Mouse (Mus musculus) kidney, postnatal 0 days (tissue): ENCODE data around the gene Gm5148. TPM values are rescaled to one million over a fixed set of nuclear protein-coding genes. Genes with fewer than 3 reads are reported as not detected.

Experiments
- ATAC-seq: fragments of 200-750 bp; cut with Nextera tagmentation; replicated peaks from 2 replicates; pipeline ENCODE4 v1.8.0; 2017; ENCODE audit warnings: low read depth, moderate number of reproducible peaks, moderate TSS enrichment, moderate library complexity; ENCODE audit not compliant: low FRiP score
- DNase-seq: peaks from one replicate; pipeline ENCODE4 v3.0.0-alpha.2; 2016; ENCODE audit warnings: low spot score
- H3K27ac ChIP-seq: fragments of 300-500 bp; sonication (generic); 2 replicates; pipeline ENCODE4 v1.5.1; 2014; ENCODE audit warnings: mild to moderate bottlenecking
- H3K27me3 ChIP-seq: fragments of 300-500 bp; sonication (generic); 2 replicates; pipeline ENCODE4 v1.6.1; 2014; ENCODE audit warnings: low read length, mixed read lengths; ENCODE audit not compliant: insufficient read depth
- H3K36me3 ChIP-seq: fragments of 300-500 bp; sonication (generic); 2 replicates; pipeline ENCODE4 v1.6.1; 2014; ENCODE audit warnings: low read length, mixed read lengths; ENCODE audit not compliant: insufficient read depth
- H3K4me1 ChIP-seq: fragments of 300-500 bp; sonication (generic); replicated peaks from 2 replicates; pipeline ENCODE4 v1.6.1; 2014; ENCODE audit warnings: antibody characterized with exemption, low read length, mixed read lengths; ENCODE audit not compliant: insufficient read depth
- H3K4me2 ChIP-seq: fragments of 300-500 bp; sonication (generic); 2 replicates; pipeline ENCODE4 v1.6.1; 2014; ENCODE audit warnings: mild to moderate bottlenecking, low read length, moderate library complexity, mixed read lengths
- H3K4me3 ChIP-seq: fragments of 300-500 bp; sonication (generic); replicated peaks from 2 replicates; pipeline ENCODE4 v1.5.1; 2014; ENCODE audit warnings: low read depth, low read length
- H3K9ac ChIP-seq: fragments of 300-500 bp; sonication (generic); 2 replicates; pipeline ENCODE4 v1.6.1; 2014; ENCODE audit warnings: low read depth, low read length
- H3K9me3 ChIP-seq: fragments of 300-500 bp; sonication (generic); replicated peaks from 2 replicates; pipeline ENCODE4 v1.6.1; 2016; ENCODE audit warnings: low read length, inconsistent platforms, mixed read lengths
- CTCF ChIP-seq: IDR thresholded peaks from 2 replicates; pipeline ENCODE4 v1.5.1; 2016; ENCODE audit warnings: antibody characterized with exemption, low read depth, mild to moderate bottlenecking, moderate library complexity
- WGBS: fragments of 180-500 bp; shearing (Covaris S2); extraction: QIAGEN DNeasy Blood & Tissue Kit; methylation state at CpG from one replicate; pipeline ENCODE4 v1.1.7; 2014; 5-methylcytosine and 5-hydroxymethylcytosine counted together
- polyA plus RNA-seq: library from polyadenylated mRNA; unstranded; fragments of >200 nt; fragmentation: Nextera tagmentation; extraction: Ambion mirVana; gene quantifications from 2 replicates; pipeline ENCODE4 v1.2.1, GENCODE M21; 2015

The Gm5148 gene
- polyA plus RNA-seq, 1 experiment from 2014 or later = 14.4 TPM

GRCm38 (mm10) chr3:37692945-37693344, 31.3 kb downstream of the Gm5148 start:
- H3K27me3 ChIP-seq = no peaks in the 10 kb centered on the region
- DNase-seq (no peak), ATAC-seq (no peak)

GRCm38 (mm10) chr3:37687158-37687980, 36.9 kb downstream of the Gm5148 start:
- no peak overlapping the region; the same call in 1 of the 2 replicates for H3K4me3 ChIP-seq
- DNase-seq (peak; percentile 50), ATAC-seq (peak; percentile 67)
- peak overlapping the region; percentile 51 for H3K4me2 ChIP-seq
- no peak for TF ChIP-seq CTCF
- H3K27ac ChIP-seq = peak overlapping the region; percentile 52
- H3K9ac ChIP-seq = no peak overlapping the region
- no peaks in the 10 kb centered on the region for H3K27me3 ChIP-seq
- 31% methylated on average over 28 of the region's 28 CpGs for WGBS
- H3K4me1 ChIP-seq = peaks cover 14% of the 10 kb centered on the region; the same call in 1 of the 2 replicates
- no peaks in the 10 kb centered on the region for H3K36me3 ChIP-seq
- H3K9me3 ChIP-seq = no peaks in the 10 kb centered on the region

More at GRCm38 (mm10) chr3:37692945-37693344, 31.3 kb downstream of the Gm5148 start:
- Histone ChIP-seq H3K27ac (no peak overlapping the region), H3K9me3 (no peaks in the 10 kb centered on the region), H3K4me3 (no peak overlapping the region), H3K4me2 (no peak overlapping the region), H3K36me3 (no peaks in the 10 kb centered on the region), H3K4me1 (no peaks in the 10 kb centered on the region; the same call in 1 of the 2 replicates), H3K9ac (no peak overlapping the region)
- WGBS = 87% methylated on average over 4 of the region's 4 CpGs
- TF ChIP-seq CTCF = no peak

GRCm38 (mm10) chr3:37686751-37687150, 37.5 kb downstream of the Gm5148 start:
- no peak for TF ChIP-seq CTCF
- ATAC-seq = no peak
- H3K9ac ChIP-seq = no peak overlapping the region

GRCm38 (mm10) chr3:37686219-37686618, 38.1 kb downstream of the Gm5148 start:
- H3K36me3 ChIP-seq = no peaks in the 10 kb centered on the region
- peaks cover 14% of the 10 kb centered on the region; the same call in 1 of the 2 replicates for H3K4me1 ChIP-seq
- TF ChIP-seq CTCF = no peak
- WGBS = 28% methylated on average over 7 of the region's 7 CpGs
- no peak overlapping the region for H3K9ac ChIP-seq
- H3K9me3 ChIP-seq = no peaks in the 10 kb centered on the region
- DNase-seq (peak; percentile 60), ATAC-seq (no peak)
- H3K4me2 ChIP-seq = no peak overlapping the region
- no peak overlapping the region for H3K4me3 ChIP-seq
- H3K27me3 ChIP-seq = no peaks in the 10 kb centered on the region
- H3K27ac ChIP-seq = no peak overlapping the region

More at GRCm38 (mm10) chr3:37686751-37687150, 37.5 kb downstream of the Gm5148 start:
- 18% methylated on average over 6 of the region's 6 CpGs for WGBS
- peak overlapping the region; percentile 52 for H3K27ac ChIP-seq
- H3K27me3 ChIP-seq = no peaks in the 10 kb centered on the region
- H3K9me3 ChIP-seq = no peaks in the 10 kb centered on the region
- H3K36me3 ChIP-seq = no peaks in the 10 kb centered on the region
- peak; percentile 20 for DNase-seq
- H3K4me2 ChIP-seq = peak overlapping the region; percentile 51
- peaks cover 14% of the 10 kb centered on the region; the same call in 1 of the 2 replicates for H3K4me1 ChIP-seq
- H3K4me3 ChIP-seq = no peak overlapping the region; the same call in 1 of the 2 replicates

GRCm38 (mm10) chr3:37676291-37676690, 48.0 kb downstream of the Gm5148 start:
- Histone ChIP-seq H3K27me3 (no peaks in the 10 kb centered on the region), H3K36me3 (no peaks in the 10 kb centered on the region), H3K27ac (no peak overlapping the region), H3K4me3 (no peak overlapping the region), H3K4me1 (peaks cover 14% of the 10 kb centered on the region), H3K9ac (no peak overlapping the region), H3K9me3 (no peaks in the 10 kb centered on the region), H3K4me2 (no peak overlapping the region)
- no peak for DNase-seq
- TF ChIP-seq CTCF = no peak
- WGBS = 83% methylated on average over 8 of the region's 8 CpGs
- ATAC-seq = no peak

- no peak overlapping the region for H3K9ac ChIP-seq
- no peaks in the 10 kb centered on the region for H3K27me3 ChIP-seq
- H3K4me3 ChIP-seq = no peak overlapping the region
- no peak for TF ChIP-seq CTCF
- H3K4me1 ChIP-seq = peaks cover 14% of the 10 kb centered on the region
- DNase-seq = no peak
- no peak overlapping the region for H3K4me2 ChIP-seq
- H3K36me3 ChIP-seq = no peaks in the 10 kb centered on the region
- no peak for ATAC-seq
- H3K27ac ChIP-seq = no peak overlapping the region
- 84% methylated on average over 11 of the region's 11 CpGs for WGBS
- H3K9me3 ChIP-seq = no peaks in the 10 kb centered on the region
Observed at GRCm38 (mm10) chr3:37675056-37675525, 49.2 kb downstream of the Gm5148 start.
